Mouse (Mus musculus): ENCODE results near the gene Rptor. TPM values are rescaled to one million over a fixed set of nuclear protein-coding genes. Genes with fewer than 3 reads are reported as not detected.

Gene Rptor
- total RNA-seq, 2 experiments from 2014 or later, result 24.9 to 32.5 TPM

- intact Hi-C loops (cut with DNase I), result no loop called here
- no peak for DNase-seq
- H3K27ac ChIP-seq, result peak overlapping the region; percentile 79
- no peak for TF ChIP-seq CTCF (IDR thresholded peaks at IDR 0.05)
- peak overlapping the region; percentile 89 for H3K4me3 ChIP-seq
These were observed 339.1 kb downstream of the Rptor start for GRCm38 (mm10) chr11:119941794-119942193.

DNA sequence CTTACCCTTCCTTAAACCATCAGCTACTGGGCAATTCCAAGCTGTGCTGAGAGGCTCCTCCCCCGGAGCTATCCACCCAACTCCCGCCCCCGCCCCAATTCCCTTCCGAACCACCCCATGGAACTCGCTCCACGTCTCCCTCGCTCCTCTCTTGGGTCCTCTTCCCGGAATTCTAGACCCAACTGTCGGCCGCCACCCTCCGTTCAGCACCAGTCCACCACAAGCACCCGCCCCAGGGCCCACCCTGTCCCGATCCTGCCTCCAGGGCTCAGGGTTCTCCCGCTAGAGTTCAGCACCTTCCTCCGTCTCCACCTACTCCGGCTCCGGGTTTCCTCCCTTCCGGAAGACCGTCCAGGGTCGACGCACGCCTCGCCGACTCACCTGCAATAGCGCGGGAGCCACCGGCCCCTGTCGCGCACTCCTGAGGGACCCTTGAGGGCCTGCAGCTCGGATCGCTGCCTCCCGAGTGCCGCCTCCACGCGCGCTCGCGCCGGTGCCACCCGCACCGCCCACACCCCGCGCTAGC, 339.6 kb downstream of the Rptor start:
- intact Hi-C loops (cut with DNase I), result no loop called here
- TF ChIP-seq CTCF (IDR thresholded peaks at IDR 0.05), result no peak
- Histone ChIP-seq H3K4me3 (peak overlapping the region; percentile 89), H3K27ac (peak overlapping the region; percentile 79)
- DNase-seq, result no peak

DNA sequence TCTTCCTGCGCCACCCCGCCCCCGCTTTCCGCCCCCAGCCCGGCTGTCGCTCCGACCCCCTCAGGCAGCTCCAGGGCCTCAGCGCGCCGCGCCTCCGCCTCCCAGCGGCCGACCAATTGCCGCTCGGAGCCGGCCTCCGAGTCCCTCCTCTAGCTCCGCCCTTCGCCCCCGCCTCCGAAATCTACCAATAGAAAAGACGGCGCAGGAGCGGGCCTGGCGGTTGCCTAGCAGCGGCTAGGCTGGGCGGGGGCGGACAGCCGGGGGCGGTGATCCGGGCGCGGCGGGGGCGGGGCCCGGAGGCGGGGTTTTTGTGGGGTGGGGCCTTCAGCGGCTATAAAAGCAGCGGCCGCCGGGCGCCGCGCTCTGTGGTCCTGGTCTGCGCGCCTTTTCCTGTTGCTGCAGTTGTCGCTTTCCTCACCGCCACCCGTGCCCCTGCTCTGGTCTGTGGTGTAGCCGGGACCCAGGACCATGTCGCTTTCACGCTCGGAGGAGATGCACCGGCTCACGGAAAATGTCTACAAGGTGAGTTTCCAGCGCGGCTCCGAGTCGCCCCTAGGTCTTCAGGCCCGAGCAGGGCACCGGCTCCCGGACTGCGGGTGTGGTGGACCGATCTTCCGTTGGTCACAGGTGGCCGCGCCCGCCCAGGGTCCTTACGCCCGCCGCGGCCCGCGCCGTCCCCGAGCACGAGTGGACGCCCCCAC, 340.2 kb downstream of the Rptor start, which contains the start of gene Baiap2:
Baiap2 (plus strand) TSS at position 37 of the 701 bp plus-strand sequence.
- DNase-seq, result peak; percentile 100
- H3K4me3 ChIP-seq, result peak within 1 kb of the TSS; percentile 89
- intact Hi-C loops (cut with DNase I), result no loop called here
- TF ChIP-seq CTCF (IDR thresholded peaks at IDR 0.05), result no peak
- peak within 1 kb of the TSS; percentile 85 for H3K27ac ChIP-seq

DNA sequence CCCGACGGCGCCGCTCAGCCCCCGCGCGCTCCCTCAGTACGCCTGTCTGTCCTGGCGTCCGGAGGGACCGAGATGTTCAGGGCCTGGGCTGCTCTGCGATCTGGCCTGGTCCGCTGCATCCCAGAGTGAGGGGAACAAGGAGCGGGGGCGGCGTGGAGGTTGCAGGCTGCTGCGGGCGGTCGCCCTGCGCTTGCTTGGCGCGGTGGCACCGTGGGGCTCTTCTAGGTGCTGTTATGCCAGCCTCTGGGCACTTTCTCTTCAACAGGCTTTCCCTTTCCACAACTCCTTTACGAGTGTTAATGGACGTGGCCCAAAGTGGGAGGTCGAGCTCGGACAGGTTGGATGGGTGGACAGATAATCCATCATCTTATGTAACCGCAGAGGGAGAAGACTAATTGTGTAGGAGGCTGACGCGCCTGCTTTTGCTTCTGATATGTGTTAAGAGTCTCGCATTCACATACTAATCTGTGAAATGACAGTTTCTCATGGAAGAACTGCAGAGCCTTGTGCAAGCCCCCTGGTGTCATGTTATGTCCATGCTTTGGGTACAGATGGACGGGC, 340.8 kb downstream of the Rptor start:
- peak overlapping the region; percentile 74 for H3K4me3 ChIP-seq
- intact Hi-C loops (cut with DNase I), result no loop called here
- H3K27ac ChIP-seq, result peak overlapping the region; percentile 85
- no peak for DNase-seq
- no peak for TF ChIP-seq CTCF (IDR thresholded peaks at IDR 0.05)

DNA sequence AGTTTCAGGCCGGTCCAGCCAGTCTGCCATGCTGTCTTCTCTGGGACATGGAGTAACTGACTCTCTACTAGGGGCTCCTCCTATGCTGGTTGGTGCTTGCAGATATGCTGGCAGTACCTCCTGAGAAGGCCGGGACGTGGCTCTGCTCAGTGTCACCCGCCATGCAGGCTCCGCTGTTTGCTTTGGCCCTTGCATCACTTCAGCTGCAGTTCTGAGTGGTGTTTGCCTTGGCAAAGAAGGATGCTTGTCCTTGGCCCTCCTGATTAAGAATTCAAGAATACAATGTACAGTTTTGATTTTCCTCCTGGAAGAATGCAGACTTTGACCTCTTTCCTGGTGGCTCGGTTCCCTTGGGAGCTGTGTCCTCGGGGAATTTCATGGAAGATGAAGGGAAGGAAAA, 342.6 kb downstream of the Rptor start:
- no peak for DNase-seq
- H3K27ac ChIP-seq, result no peak overlapping the region
- intact Hi-C loops (cut with DNase I), result no loop called here
- no peak for TF ChIP-seq CTCF (IDR thresholded peaks at IDR 0.05)
- no peak overlapping the region for H3K4me3 ChIP-seq

GRCm38 (mm10) chr11:119947426-119947825, 344.7 kb downstream of the Rptor start:
- no peak for DNase-seq
- intact Hi-C loops (cut with DNase I), result no loop called here
- Histone ChIP-seq H3K4me3 (no peak overlapping the region), H3K27ac (no peak overlapping the region)
- no peak for TF ChIP-seq CTCF (IDR thresholded peaks at IDR 0.05)

DNA sequence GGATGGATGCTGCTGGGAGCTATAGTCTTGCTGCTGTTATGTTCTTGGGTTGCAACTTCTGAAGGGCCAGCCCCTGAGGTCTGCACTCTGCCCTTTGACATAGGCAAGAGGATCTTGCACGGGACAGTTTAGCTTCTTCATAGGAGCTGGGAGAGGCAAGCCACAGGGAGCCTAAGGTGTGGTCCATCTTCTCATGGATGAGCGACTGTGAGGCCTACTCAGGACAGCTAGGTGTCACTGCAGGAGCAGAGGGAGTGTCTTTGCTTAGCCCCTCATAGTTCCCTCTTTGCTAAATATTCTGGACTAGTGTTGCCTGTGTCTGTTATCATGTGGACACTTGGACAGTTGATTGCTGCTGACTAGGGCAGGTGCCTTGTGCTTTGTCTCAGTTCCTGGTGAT, 345.2 kb downstream of the Rptor start:
- Histone ChIP-seq H3K4me3 (no peak overlapping the region), H3K27ac (no peak overlapping the region)
- DNase-seq, result no peak
- intact Hi-C loops (cut with DNase I), result no loop called here
- TF ChIP-seq CTCF (IDR thresholded peaks at IDR 0.05), result no peak

- intact Hi-C loops (cut with DNase I), result no loop called here
- H3K27ac ChIP-seq, result no peak overlapping the region; the same call in 1 of the 2 replicates
- no peak for DNase-seq
These were observed 345.6 kb downstream of the Rptor start for GRCm38 (mm10) chr11:119948305-119948704.

GRCm38 (mm10) chr11:119948803-119949202, 346.1 kb downstream of the Rptor start:
- intact Hi-C loops (cut with DNase I), result no loop called here
- no peak for TF ChIP-seq CTCF (IDR thresholded peaks at IDR 0.05)
- DNase-seq, result no peak
- H3K4me3 ChIP-seq, result no peak overlapping the region
- H3K27ac ChIP-seq, result no peak overlapping the region; the same call in 1 of the 2 replicates

More at GRCm38 (mm10) chr11:119948305-119948704, 345.6 kb downstream of the Rptor start:
- TF ChIP-seq CTCF (IDR thresholded peaks at IDR 0.05), result no peak
- no peak overlapping the region for H3K4me3 ChIP-seq

Other genes with a start within 250 kb of the Rptor start
- 1 to 10 TPM; 2.7 to 3.0 TPM for gene Sgsh, start 247.4 kb upstream of the Rptor start, total RNA-seq (2021)
- 1 to 10 TPM; 1.9 to 2.8 TPM for gene Slc26a11, start 247.3 kb upstream of the Rptor start, total RNA-seq (2021)
- gene Rnf213, start 209.8 kb upstream of the Rptor start, total RNA-seq (2021), result 1 to 10 TPM; 4.1 to 6.9 TPM
- 1 to 10 TPM; 4.3 to 4.5 TPM for gene Endov, start 111.6 kb upstream of the Rptor start, total RNA-seq (2021)
- not detected for gene Nptx1, start 55.2 kb upstream of the Rptor start, total RNA-seq (2021)

Measured in gastrocnemius, adult 2 months (tissue).